Mouse (Mus musculus) liver, embryonic 13.5 days (tissue): Measurements from ENCODE around the gene Gm6880. TPM values are rescaled to one million over a fixed set of nuclear protein-coding genes. Genes with fewer than 3 reads are reported as not detected.
"Not testable (repeated sequence)": the region's sequence is repeated elsewhere in the genome, so short reads cannot be mapped to it uniquely, and the experiment has no call there.

Experiments used
- ATAC-seq: fragments of 200-750 bp; cut with Nextera tagmentation; 2 replicates; pipeline ENCODE4 v1.8.0; 2017; ENCODE audit warnings: low read depth, mild to moderate bottlenecking, moderate number of reproducible peaks, moderate library complexity
- DNase-seq: peaks from one replicate; pipeline ENCODE4 v3.0.0; 2022
- H3K27ac ChIP-seq: fragments of 300-500 bp; sonication (generic); 2 replicates; pipeline ENCODE4 v1.5.1; 2015; ENCODE audit warnings: moderate library complexity, mild to moderate bottlenecking, inconsistent platforms
- H3K27me3 ChIP-seq: fragments of 300-500 bp; sonication (generic); 2 replicates; pipeline ENCODE4 v1.6.1; 2015; ENCODE audit warnings: mild to moderate bottlenecking, inconsistent platforms
- H3K36me3 ChIP-seq: fragments of 300-500 bp; sonication (generic); 2 replicates; pipeline ENCODE4 v1.6.1; 2015; ENCODE audit warnings: mild to moderate bottlenecking, inconsistent platforms
- H3K4me1 ChIP-seq: fragments of 300-500 bp; sonication (generic); replicated peaks from 2 replicates; pipeline ENCODE4 v1.6.1; 2015; ENCODE audit warnings: inconsistent platforms
- H3K4me2 ChIP-seq: fragments of 300-500 bp; sonication (generic); 2 replicates; pipeline ENCODE4 v1.6.1; 2015; ENCODE audit warnings: inconsistent platforms, mild to moderate bottlenecking, moderate library complexity
- H3K4me3 ChIP-seq: fragments of 300-500 bp; sonication (generic); replicated peaks from 2 replicates; pipeline ENCODE4 v1.5.1; 2015; ENCODE audit warnings: mild to moderate bottlenecking, inconsistent platforms
- H3K9ac ChIP-seq: fragments of 300-500 bp; sonication (generic); 2 replicates; pipeline ENCODE4 v1.6.1; 2015; ENCODE audit warnings: mild to moderate bottlenecking, inconsistent platforms
- H3K9me3 ChIP-seq: fragments of 300-500 bp; sonication (generic); replicated peaks from 2 replicates; pipeline ENCODE4 v1.6.1; 2016; ENCODE audit warnings: inconsistent platforms
- WGBS: fragments of 180-500 bp; shearing (Covaris S2); methylation state at CpG from one replicate; pipeline ENCODE4 v1.1.7; 2015; ENCODE audit not compliant: insufficient replicate concordance; 5-methylcytosine and 5-hydroxymethylcytosine counted together
- polyA plus RNA-seq: library from polyadenylated mRNA; unstranded; fragments of >200 nt; fragmentation: Nextera tagmentation; extraction: Ambion mirVana; gene quantifications from 2 replicates; pipeline ENCODE4 v1.2.1, GENCODE M21; 2015

Gm6880 gene
- not detected in 2 replicates for polyA plus RNA-seq

- 62% methylated on average over 13 of the region's 14 CpGs for WGBS
- not testable (repeated sequence) for DNase-seq, H3K4me3 ChIP-seq, ATAC-seq, H3K9me3 ChIP-seq, H3K27ac ChIP-seq, H3K27me3 ChIP-seq, H3K36me3 ChIP-seq, H3K4me2 ChIP-seq, H3K4me1 ChIP-seq, H3K9ac ChIP-seq
These were observed at the start of gene Gm6880 for GRCm38 (mm10) chrX:74481349-74481885. TSS of gene Gm6880 (minus strand) at chrX:74481399.

- not testable (repeated sequence) for ATAC-seq, DNase-seq
These were observed 36.3 kb upstream of the Gm6880 start for GRCm38 (mm10) chrX:74517461-74517860.

GRCm38 (mm10) chrX:74497131-74497530 lies 15.9 kb upstream of the Gm6880 start:
- Histone ChIP-seq H3K36me3 (no peaks in the 10 kb centered on the region), H3K4me3 (no peak overlapping the region), H3K9me3 (no peaks in the 10 kb centered on the region), H3K27me3 (no peaks in the 10 kb centered on the region), H3K4me2 (no peak overlapping the region), H3K4me1 (no peaks in the 10 kb centered on the region), H3K27ac (no peak overlapping the region), H3K9ac (no peak overlapping the region)
- 71% methylated on average over 1 of the region's 1 CpGs for WGBS
- no peak for DNase-seq
- no peak for ATAC-seq

More at GRCm38 (mm10) chrX:74517461-74517860, 36.3 kb upstream of the Gm6880 start:
- not testable (repeated sequence) for H3K9ac ChIP-seq, H3K4me2 ChIP-seq, H3K27me3 ChIP-seq, H3K9me3 ChIP-seq, H3K36me3 ChIP-seq, H3K4me3 ChIP-seq, H3K4me1 ChIP-seq, H3K27ac ChIP-seq

GRCm38 (mm10) chrX:74452773-74453172 lies 28.4 kb downstream of the Gm6880 start:
- Histone ChIP-seq H3K9me3 (no peaks in the 10 kb centered on the region), H3K27ac (no peak overlapping the region), H3K27me3 (no peaks in the 10 kb centered on the region), H3K4me1 (no peaks in the 10 kb centered on the region), H3K4me2 (no peak overlapping the region), H3K4me3 (no peak overlapping the region), H3K36me3 (peaks cover 15% of the 10 kb centered on the region), H3K9ac (no peak overlapping the region)
- DNase-seq (no peak), ATAC-seq (no peak)
- WGBS: 10% methylated on average over 4 of the region's 4 CpGs

- 45% methylated on average over 4 of the region's 4 CpGs for WGBS
- H3K4me1 ChIP-seq: no peaks in the 10 kb centered on the region
- H3K27ac ChIP-seq: no peak overlapping the region
- H3K27me3 ChIP-seq: no peaks in the 10 kb centered on the region
- no peak overlapping the region for H3K9ac ChIP-seq
- no peak overlapping the region for H3K4me3 ChIP-seq
- H3K36me3 ChIP-seq: peaks cover 18% of the 10 kb centered on the region
- no peak for ATAC-seq
- DNase-seq: no peak
- no peaks in the 10 kb centered on the region for H3K9me3 ChIP-seq
- H3K4me2 ChIP-seq: no peak overlapping the region
These were observed 29.9 kb downstream of the Gm6880 start for GRCm38 (mm10) chrX:74451157-74451912.

Other genes with a start within 250 kb of the Gm6880 start
- gene Flna, start 231.6 kb downstream of the Gm6880 start, polyA plus RNA-seq: 38.9 and 43.6 TPM in 2 replicates
- 11.5 and 11.8 TPM in 2 replicates for gene Emd, start 226.7 kb downstream of the Gm6880 start, polyA plus RNA-seq
- gene Rpl10, start 210.6 kb downstream of the Gm6880 start, polyA plus RNA-seq: 609 and 656 TPM in 2 replicates
- gene Taz, start 199.5 kb downstream of the Gm6880 start, polyA plus RNA-seq: 25.4 and 30.8 TPM in 2 replicates
- 21.0 and 22.1 TPM in 2 replicates for gene Dnase1l1, start 199.1 kb downstream of the Gm6880 start, polyA plus RNA-seq
- 69.8 and 72.1 TPM in 2 replicates for gene Atp6ap1, start 184.3 kb downstream of the Gm6880 start, polyA plus RNA-seq
- gene Gdi1, start 176.4 kb downstream of the Gm6880 start, polyA plus RNA-seq: 45.7 and 49.2 TPM in 2 replicates
- 37.8 and 42.6 TPM in 2 replicates for gene Fam50a, start 168.4 kb downstream of the Gm6880 start, polyA plus RNA-seq
- 1.2 and 1.3 TPM in 2 replicates for gene Plxna3, start 152.3 kb downstream of the Gm6880 start, polyA plus RNA-seq
- 62.2 and 71.7 TPM in 2 replicates for gene Lage3, start 127.8 kb downstream of the Gm6880 start, polyA plus RNA-seq
- 39.8 and 47.2 TPM in 2 replicates for gene Ubl4a, start 108.2 kb downstream of the Gm6880 start, polyA plus RNA-seq
- 8.2 and 8.4 TPM in 2 replicates for gene Slc10a3, start 108.0 kb downstream of the Gm6880 start, polyA plus RNA-seq
- 8.6 and 9.6 TPM in 2 replicates for gene Fam3a, start 88.1 kb downstream of the Gm6880 start, polyA plus RNA-seq
- gene Ikbkg, start 88.1 kb downstream of the Gm6880 start, polyA plus RNA-seq: 20.2 and 22.3 TPM in 2 replicates
- 51.6 and 54.5 TPM in 2 replicates for gene G6pdx, start 52.2 kb downstream of the Gm6880 start, polyA plus RNA-seq
- not detected in 2 replicates for gene Olfr1326-ps1, start 93.5 kb upstream of the Gm6880 start, polyA plus RNA-seq
- gene Olfr1325, start 111.3 kb upstream of the Gm6880 start, polyA plus RNA-seq: not detected in 2 replicates
- not detected in 2 replicates for gene Gm5640, start 164.2 kb upstream of the Gm6880 start, polyA plus RNA-seq